Comparison of ENCODE assay signal across 30 mouse cellular contexts in the genomic region with DNA sequence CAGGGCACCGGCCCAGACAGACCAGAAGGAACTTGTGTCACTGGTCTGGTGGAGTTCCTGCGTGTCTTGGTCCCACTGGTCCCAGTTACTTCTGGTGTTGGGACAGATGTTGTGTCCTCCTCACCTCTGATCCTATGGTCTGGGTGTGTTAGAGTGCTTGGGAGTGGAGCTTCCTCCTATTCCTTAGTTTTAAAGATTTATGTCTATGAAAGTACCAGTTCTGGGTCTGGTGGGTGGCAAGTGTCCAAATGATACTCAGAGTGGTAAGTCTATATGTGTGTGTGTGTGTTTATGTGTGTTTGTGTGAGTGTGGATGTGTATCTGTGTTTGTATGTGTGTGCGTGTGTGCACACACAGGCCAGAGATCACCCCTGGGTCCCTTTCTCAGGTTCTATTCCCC.
"Had no signal": no experiment of that assay in that cellular context is flagged by ENCODE, and none has a peak within 500 bp of the region (broad histone marks: within the 10 kb centered on the region; RNA-seq: fewer than 3 reads in every experiment).

No protein-coding gene starts in this region.

- H3K27ac ChIP-seq: limb, embryonic 10.5 days; limb, embryonic 12.5 days; limb, embryonic 13.5 days; limb, embryonic 15.5 days; liver, embryonic 12.5 days; liver, embryonic 13.5 days; liver, embryonic 14.5 days; liver, embryonic 15.5 days; lung, embryonic 15.5 days; macrophage; midbrain, embryonic 10.5 days; midbrain, embryonic 12.5 days; midbrain, embryonic 15.5 days; neural tube, embryonic 12.5 days had no signal

- H3K9ac ChIP-seq: limb, embryonic 12.5 days; limb, embryonic 13.5 days; limb, embryonic 15.5 days; liver, embryonic 12.5 days; liver, embryonic 13.5 days; liver, embryonic 14.5 days; liver, embryonic 15.5 days; liver, postnatal 0 days; lung, embryonic 14.5 days; lung, embryonic 15.5 days; midbrain, embryonic 12.5 days; midbrain, embryonic 15.5 days; neural tube, embryonic 12.5 days had no signal

- H3K9me3 ChIP-seq: limb, embryonic 10.5 days; limb, embryonic 12.5 days; limb, embryonic 13.5 days; limb, embryonic 15.5 days; liver, embryonic 12.5 days; liver, embryonic 13.5 days; liver, embryonic 15.5 days; lung, embryonic 15.5 days; megakaryocyte, embryonic 14.5 days; midbrain, embryonic 10.5 days; midbrain, embryonic 12.5 days; midbrain, embryonic 15.5 days; neural tube, embryonic 12.5 days had no signal

- H3K4me3 ChIP-seq: limb, embryonic 10.5 days; limb, embryonic 12.5 days; limb, embryonic 13.5 days; limb, embryonic 15.5 days; liver, embryonic 12.5 days; liver, embryonic 13.5 days; liver, embryonic 15.5 days; lung, embryonic 15.5 days; megakaryocyte, embryonic 14.5 days; midbrain, embryonic 10.5 days; midbrain, embryonic 12.5 days; midbrain, embryonic 15.5 days; myocyte; neural tube, embryonic 12.5 days had no signal

- H3K4me1 ChIP-seq: limb, embryonic 12.5 days; liver, embryonic 15.5 days; lung, embryonic 15.5 days; megakaryocyte, embryonic 14.5 days; midbrain, embryonic 12.5 days; midbrain, embryonic 15.5 days had no signal

- H3K36me3 ChIP-seq: limb, embryonic 10.5 days; limb, embryonic 12.5 days; limb, embryonic 13.5 days; limb, embryonic 15.5 days; liver, embryonic 12.5 days; liver, embryonic 13.5 days; liver, embryonic 15.5 days; lung, embryonic 15.5 days; midbrain, embryonic 10.5 days; midbrain, embryonic 12.5 days; midbrain, embryonic 15.5 days; neural tube, embryonic 12.5 days had no signal

- ATAC-seq: liver, embryonic 12.5 days; liver, postnatal 0 days; lung, postnatal 0 days; midbrain, embryonic 15.5 days; midbrain, embryonic 16.5 days had no signal

- H3K27me3 ChIP-seq: limb, embryonic 13.5 days; limb, embryonic 15.5 days; liver, embryonic 13.5 days; liver, embryonic 15.5 days; lung, embryonic 15.5 days; midbrain, embryonic 12.5 days; midbrain, embryonic 15.5 days; neural tube, embryonic 12.5 days had no signal

- DNase-seq: left cerebral cortex, postnatal 4 days; liver; liver, embryonic 13.5 days; liver, postnatal 0 days; lung, adult 18-20 months; lung, adult 2 months; lung, embryonic 14.5 days; lung, postnatal 10 days; lung, postnatal 14 days; lung, postnatal 36 days; lung, postnatal 4 days; midbrain, embryonic 14.5 days had no signal

- H3K4me2 ChIP-seq: limb, embryonic 12.5 days; limb, embryonic 13.5 days; limb, embryonic 15.5 days; liver, embryonic 11.5 days; liver, embryonic 12.5 days; liver, embryonic 13.5 days; liver, embryonic 15.5 days; lung, embryonic 14.5 days; lung, embryonic 15.5 days; midbrain, embryonic 12.5 days; midbrain, embryonic 15.5 days; neural tube, embryonic 12.5 days had no signal
